Mouse (Mus musculus) CD8-positive naive resting alpha-beta T cell, adult 57 days (primary cell): Measurements from ENCODE around the gene Hk2. TPM values are rescaled to one million over a fixed set of nuclear protein-coding genes. Genes with fewer than 3 reads are reported as not detected.

ENCODE experiments used
- total RNA-seq: library from RNA; stranded (reverse); gene quantifications from one replicate; pipeline ENCODE4 v1.2.4, GENCODE M21; 2023

The Hk2 gene
- total RNA-seq = 6.2 TPM

DNA sequence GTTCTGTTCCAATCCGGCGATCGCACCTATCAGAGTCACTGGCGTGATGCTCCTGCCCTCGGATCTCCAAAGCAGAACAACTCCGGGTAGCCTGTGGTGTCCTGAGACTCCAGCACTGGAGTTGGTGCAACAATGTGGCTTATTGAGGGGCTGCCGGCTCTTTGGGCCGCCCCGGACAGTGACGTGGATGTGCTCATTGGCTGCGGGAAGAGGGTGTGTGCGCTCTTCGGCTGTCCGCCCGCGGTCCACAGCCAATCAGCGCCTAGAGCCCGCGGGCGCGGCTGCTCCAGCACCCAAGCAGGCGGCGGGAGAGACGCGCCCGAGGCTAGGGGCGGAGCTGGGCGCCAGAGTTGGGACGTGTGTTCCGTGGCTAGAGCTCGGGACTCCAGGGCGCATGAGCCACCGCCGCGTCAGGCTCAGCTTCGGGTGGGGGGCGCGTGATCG, at the start of gene Hk2:
Hk2 (minus strand) TSS at position 134 of the 444 bp plus-strand sequence.

DNA sequence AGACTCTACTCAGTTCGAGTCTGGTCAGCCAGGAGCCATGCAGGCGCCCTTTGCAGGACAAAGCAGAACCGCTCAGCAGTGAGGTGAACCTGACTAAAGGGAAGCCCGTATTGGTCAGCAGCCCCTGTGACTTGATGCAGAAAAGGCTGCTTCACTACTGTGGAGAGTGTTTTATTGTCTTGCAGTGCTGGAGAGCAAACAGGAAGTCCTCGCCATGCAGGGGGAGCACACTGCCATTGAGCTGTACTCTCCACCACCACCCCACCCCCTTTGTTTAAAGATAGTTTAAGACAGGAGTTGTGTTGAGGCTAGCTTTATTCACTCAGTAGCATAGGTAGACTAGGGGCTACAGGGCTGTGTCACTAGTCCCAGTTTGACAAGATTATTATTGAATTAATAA, 69.0 kb downstream of the Hk2 start, which contains the start of gene Pole4:
Pole4 (minus strand) TSS at position 145 of the 400 bp plus-strand sequence.

Other genes starting within 250 kb of the Hk2 start
- 81.8 TPM for gene Pole4, start 69.1 kb downstream of the Hk2 start, total RNA-seq
- gene Sema4f, start 165.3 kb upstream of the Hk2 start, total RNA-seq = 31.7 TPM
- not detected for gene M1ap, start 172.4 kb upstream of the Hk2 start, total RNA-seq